Comparison of ENCODE assay signal across 9 mouse cellular contexts in the genomic region with DNA sequence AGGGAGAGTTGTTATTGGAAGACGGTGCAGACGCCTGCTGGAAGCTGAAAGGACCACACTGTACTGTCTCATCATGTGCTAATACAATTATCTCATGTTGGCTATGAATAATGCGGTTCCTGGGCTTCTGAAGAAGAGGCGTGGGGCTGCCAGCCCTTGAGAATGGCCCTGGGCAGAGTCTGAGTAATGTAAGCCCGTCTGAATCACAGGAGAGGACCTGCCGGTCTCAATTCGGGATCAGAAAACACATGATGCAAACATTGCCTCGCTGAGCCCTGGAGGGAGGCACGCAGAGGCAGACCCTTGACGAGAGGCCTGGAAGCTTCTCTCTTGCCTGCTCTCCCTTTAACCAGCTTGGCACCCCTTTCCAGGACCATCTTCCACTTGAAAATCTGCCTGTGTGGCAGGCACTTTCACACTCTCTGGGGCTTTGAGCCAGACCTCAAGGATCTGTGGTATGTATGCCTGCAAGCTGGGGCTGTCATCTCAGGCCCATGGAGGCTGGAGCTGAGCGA. TPM values are rescaled to one million over a fixed set of nuclear protein-coding genes. Genes with fewer than 3 reads are reported as not detected.
DNase-seq lines count a peak whose midpoint lies in the region; TF ChIP-seq lines count a peak whose summit lies in the region.
"Had no signal": no experiment of that assay in that cellular context is flagged by ENCODE, and none has a peak within 500 bp of the region (broad histone marks: within the 10 kb centered on the region; RNA-seq: fewer than 3 reads in every experiment).

No protein-coding gene starts in this region.

- H3K27ac ChIP-seq in left cerebral cortex, adult 2 months: peak overlapping the region; percentile 62
- H3K27ac ChIP-seq: midbrain, embryonic 12.5 days had no signal

- no peak; the same call in 1 of the 2 replicates for TF ChIP-seq CTCF in left cerebral cortex, adult 2 months (IDR thresholded peaks at IDR 0.05)

- intact Hi-C loops in left cerebral cortex, adult 2 months (cut with DNase I): no loop called here
- intact Hi-C loops in left cerebral cortex, postnatal 14 days (cut with DNase I): loop anchor here (5.0 to 10.0 kb wide), 2 partner anchors 59 to 142 kb away; no protein-coding TSS in a partner anchor
- intact Hi-C loops in gastrocnemius, postnatal 14 days (cut with DNase I; ENCODE audit: low total_unique reads): no loop called here

- no peak for DNase-seq in left cerebral cortex, adult 2 months (ENCODE audit: extremely low spot score in 1 of 2, low spot score in 2 of 2)
- no peak for DNase-seq in left cerebral cortex, postnatal 14 days (ENCODE audit: low spot score in 2 of 2)
- DNase-seq in adrenal gland, postnatal 14 days: peak; percentile 80
- peak; percentile 48 for DNase-seq in gastrocnemius, postnatal 14 days
- peak; percentile 60 to 73 for DNase-seq in lung, postnatal 4 days
- no peak for DNase-seq in spleen, postnatal 10 days (ENCODE audit: low spot score in 2 of 2)
- DNase-seq in frontal cortex, postnatal 25 days (ENCODE audit: low spot score in 2 of 2): no peak
- DNase-seq: kidney, postnatal 14 days had no signal

- no peak overlapping the region for H3K4me3 ChIP-seq in left cerebral cortex, adult 2 months
- H3K4me3 ChIP-seq: midbrain, embryonic 12.5 days had no signal

RNA-seq across cellular contexts. Expression of gene Tarbp1, which starts 48.3 kb away (rescaled TPM):
- total RNA-seq in left cerebral cortex, adult 2 months (2021): 1 to 10 TPM; 4.2 to 4.6 TPM
- total RNA-seq in left cerebral cortex, postnatal 14 days (2021): 1 to 10 TPM; 3.5 to 4.1 TPM
- 9.4 and 10.0 TPM in 2 replicates for total RNA-seq in adrenal gland, postnatal 14 days (2021)
- 1 to 10 TPM; 4.9 to 5.6 TPM for total RNA-seq in gastrocnemius, postnatal 14 days (2021)

Comparison
In these comparisons a context has a peak if more than half of its experiments do, and no peak if none do; other contexts are left out.
1. DNase-seq: peak in adrenal gland, postnatal 14 days (single experiment), gastrocnemius, postnatal 14 days (single experiment) and lung, postnatal 4 days (2 of 2); none in left cerebral cortex, adult 2 months (0 of 2), left cerebral cortex, postnatal 14 days (0 of 2), spleen, postnatal 10 days (0 of 2) and frontal cortex, postnatal 25 days (0 of 2).